Mouse (Mus musculus) forebrain, embryonic 10.5 days (tissue): ENCODE results near the gene Gnb1l. TPM values are rescaled to one million over a fixed set of nuclear protein-coding genes. Genes with fewer than 3 reads are reported as not detected.

Experiments used
- DNase-seq: peaks from one replicate; pipeline ENCODE4 v3.0.0-alpha.2; 2017; ENCODE audit warnings: low spot score; ENCODE audit errors: extremely low spot score
- H3K27ac ChIP-seq: fragments of 300-500 bp; sonication (generic); 2 replicates; pipeline ENCODE4 v1.5.1; 2016; ENCODE audit warnings: mild to moderate bottlenecking
- H3K27me3 ChIP-seq: fragments of 300-500 bp; sonication (generic); 2 replicates; pipeline ENCODE4 v1.6.1; 2016; ENCODE audit warnings: mild to moderate bottlenecking; ENCODE audit not compliant: poor library complexity, severe bottlenecking
- H3K36me3 ChIP-seq: fragments of 300-500 bp; sonication (generic); replicated peaks from 2 replicates; pipeline ENCODE4 v1.6.1; 2016; ENCODE audit warnings: mild to moderate bottlenecking, moderate library complexity
- H3K4me1 ChIP-seq: fragments of 300-500 bp; sonication (generic); 2 replicates; pipeline ENCODE4 v1.6.1; 2016
- H3K4me3 ChIP-seq: fragments of 300-500 bp; sonication (generic); 2 replicates; pipeline ENCODE4 v1.5.1; 2016; ENCODE audit warnings: mild to moderate bottlenecking, moderate library complexity
- H3K9me3 ChIP-seq: fragments of 300-500 bp; sonication (generic); 2 replicates; pipeline ENCODE4 v1.6.1; 2016; ENCODE audit warnings: mild to moderate bottlenecking, moderate library complexity
- WGBS: fragments of 180-500 bp; shearing (Covaris S2); methylation state at CpG from one replicate; pipeline ENCODE4 v1.1.7; 2016; 5-methylcytosine and 5-hydroxymethylcytosine counted together
- polyA plus RNA-seq: library from polyadenylated mRNA; unstranded; fragments of >200 nt; fragmentation: Nextera tagmentation; extraction: Ambion mirVana; gene quantifications from 2 replicates; pipeline ENCODE4 v1.2.1, GENCODE M21; 2016

Gnb1l gene
- polyA plus RNA-seq, 1 experiment from 2014 or later = 17.2 TPM

DNA sequence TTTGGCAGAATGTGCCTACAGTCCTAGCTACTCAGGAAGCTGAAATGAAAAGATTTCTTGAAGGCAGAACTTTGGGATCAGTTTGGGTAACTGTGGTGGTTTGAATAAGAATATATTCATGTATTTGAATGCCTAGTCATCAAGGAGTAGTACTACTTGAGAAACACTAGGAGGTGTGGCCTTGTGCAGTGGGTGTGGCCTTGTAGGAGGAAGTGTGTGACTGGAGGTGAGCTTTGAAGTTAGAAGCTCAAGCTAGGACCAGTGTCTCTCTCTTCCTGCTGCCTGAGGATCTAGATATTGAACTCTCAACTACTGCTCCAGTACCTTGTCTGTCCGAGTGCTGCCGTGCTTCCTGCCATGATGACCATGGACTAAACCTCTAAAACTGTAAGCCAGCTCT, 12.4 kb upstream of the Gnb1l start:
- Histone ChIP-seq H3K9me3 (no peaks in the 10 kb centered on the region), H3K27me3 (peaks cover 15% of the 10 kb centered on the region; the same call in 1 of the 2 replicates), H3K27ac (no peak overlapping the region), H3K4me1 (peaks cover 21% of the 10 kb centered on the region), H3K36me3 (no peaks in the 10 kb centered on the region), H3K4me3 (no peak overlapping the region)
- WGBS = 90% methylated on average over 2 of the region's 2 CpGs
- no peak for DNase-seq

DNA sequence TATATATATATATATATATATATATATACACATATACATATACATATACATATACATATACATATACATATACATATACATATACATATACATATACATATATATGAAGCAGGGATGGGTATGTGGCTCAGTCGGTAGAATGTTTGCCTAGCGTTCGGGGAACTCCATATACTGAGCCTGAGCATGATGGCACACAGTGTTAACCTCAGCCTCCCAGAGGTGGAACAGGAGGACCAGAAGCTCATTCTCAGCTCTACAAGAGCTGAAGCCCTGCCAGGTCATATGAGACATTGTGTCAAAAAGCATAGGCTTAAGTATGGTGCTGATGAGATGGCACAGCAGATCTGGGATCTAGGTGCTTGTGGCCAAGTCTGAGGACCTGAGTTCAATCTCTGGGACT, 8.2 kb upstream of the Gnb1l start:
- H3K9me3 ChIP-seq = no peaks in the 10 kb centered on the region
- no peak overlapping the region for H3K4me3 ChIP-seq
- DNase-seq = no peak
- H3K27me3 ChIP-seq = no peaks in the 10 kb centered on the region
- H3K27ac ChIP-seq = no peak overlapping the region
- WGBS = 95% methylated on average over 3 of the region's 3 CpGs
- no peaks in the 10 kb centered on the region; the same call in 1 of the 2 replicates for H3K4me1 ChIP-seq
- no peaks in the 10 kb centered on the region for H3K36me3 ChIP-seq

DNA sequence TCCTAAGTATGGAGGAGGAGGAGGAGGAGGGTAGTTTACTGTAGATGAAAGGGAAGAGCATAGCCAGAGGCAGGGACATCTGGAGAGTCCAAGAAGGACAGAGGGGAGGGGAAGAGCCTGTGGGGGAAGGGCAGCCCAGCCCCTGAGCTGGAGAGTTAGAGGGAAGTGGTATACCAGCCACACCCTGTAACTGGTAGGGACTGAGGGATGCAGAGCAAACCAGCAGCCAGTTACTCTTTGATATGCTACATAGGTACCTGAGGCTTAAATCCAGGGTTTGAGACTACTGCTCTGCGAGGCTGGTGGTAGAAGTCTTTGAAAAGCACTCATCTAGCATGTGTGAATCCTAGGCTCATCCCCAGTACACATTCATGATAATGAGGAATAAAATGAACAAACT, 7.6 kb upstream of the Gnb1l start:
- Histone ChIP-seq H3K9me3 (no peaks in the 10 kb centered on the region), H3K27ac (no peak overlapping the region), H3K27me3 (no peaks in the 10 kb centered on the region), H3K4me1 (no peaks in the 10 kb centered on the region), H3K36me3 (no peaks in the 10 kb centered on the region), H3K4me3 (no peak overlapping the region)
- WGBS = 79% methylated on average over 1 of the region's 1 CpGs
- no peak for DNase-seq

DNA sequence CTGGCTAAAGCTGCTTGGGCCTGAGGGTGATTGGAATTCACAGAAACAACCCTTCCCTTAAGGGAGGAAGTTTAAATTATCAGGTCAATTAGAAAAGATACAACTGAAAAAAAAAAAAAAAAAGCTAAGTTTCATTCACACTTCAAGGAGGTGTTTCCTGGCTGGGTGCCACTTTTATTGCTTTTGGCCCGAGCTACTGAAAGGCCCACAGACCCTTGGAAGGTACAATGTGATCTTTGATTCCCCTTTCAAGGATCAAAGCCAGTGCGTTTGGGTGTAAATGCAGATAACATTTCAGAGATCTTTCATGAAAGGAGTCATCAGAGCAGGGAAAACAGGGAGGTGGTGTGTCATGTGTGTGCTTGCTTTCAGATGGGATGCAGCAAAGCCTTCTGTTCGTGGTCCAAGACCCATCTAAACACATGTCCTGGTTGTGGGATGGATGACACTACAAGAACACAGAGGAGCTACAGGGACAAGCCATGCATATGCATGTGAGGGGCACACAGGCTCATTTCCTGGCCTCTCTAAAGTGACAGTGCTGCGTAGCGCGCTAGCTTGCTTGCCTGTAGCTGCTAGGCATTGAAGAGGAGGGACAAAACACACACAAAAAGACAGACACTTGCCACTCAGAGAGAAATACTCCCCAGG, 523 bp upstream of the Gnb1l start:
- H3K36me3 ChIP-seq = peaks cover 27% of the 10 kb centered on the region
- WGBS = 8% methylated on average over 6 of the region's 6 CpGs

DNA sequence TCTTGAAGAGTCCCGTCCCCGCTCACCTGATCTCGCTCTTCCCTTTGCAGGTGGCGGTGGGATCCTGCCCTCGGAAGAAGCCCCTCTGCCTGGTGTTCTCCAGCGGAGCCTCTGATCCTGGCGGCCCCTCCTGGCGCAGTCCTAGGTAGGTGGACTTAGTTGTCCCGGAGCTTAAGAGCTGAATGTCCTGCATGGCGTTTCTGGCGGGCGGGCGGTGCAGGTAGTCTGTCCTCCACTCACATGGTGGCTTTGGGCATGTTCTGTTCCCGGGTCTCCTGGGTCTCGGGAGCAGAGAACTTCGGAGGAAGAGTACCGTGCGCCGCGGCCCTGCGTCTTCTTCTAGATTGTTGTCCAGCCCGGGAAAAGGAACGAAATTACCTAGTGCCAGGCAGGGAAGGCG, 483 bp downstream of the Gnb1l start:
- Histone ChIP-seq H3K4me3 (peak overlapping the region; percentile 83), H3K27ac (peak overlapping the region; percentile 93), H3K27me3 (no peaks in the 10 kb centered on the region), H3K36me3 (peaks cover 35% of the 10 kb centered on the region), H3K9me3 (no peaks in the 10 kb centered on the region), H3K4me1 (peaks cover 23% of the 10 kb centered on the region)
- under 1% methylated on average over 24 of the region's 24 CpGs for WGBS
- DNase-seq = no peak

More for the DNA sequence above, 523 bp upstream of the Gnb1l start:
- Histone ChIP-seq H3K27me3 (no peaks in the 10 kb centered on the region), H3K4me1 (peaks cover 23% of the 10 kb centered on the region), H3K27ac (peak overlapping the region; percentile 93), H3K9me3 (no peaks in the 10 kb centered on the region), H3K4me3 (peak overlapping the region; percentile 83)
- no peak for DNase-seq

DNA sequence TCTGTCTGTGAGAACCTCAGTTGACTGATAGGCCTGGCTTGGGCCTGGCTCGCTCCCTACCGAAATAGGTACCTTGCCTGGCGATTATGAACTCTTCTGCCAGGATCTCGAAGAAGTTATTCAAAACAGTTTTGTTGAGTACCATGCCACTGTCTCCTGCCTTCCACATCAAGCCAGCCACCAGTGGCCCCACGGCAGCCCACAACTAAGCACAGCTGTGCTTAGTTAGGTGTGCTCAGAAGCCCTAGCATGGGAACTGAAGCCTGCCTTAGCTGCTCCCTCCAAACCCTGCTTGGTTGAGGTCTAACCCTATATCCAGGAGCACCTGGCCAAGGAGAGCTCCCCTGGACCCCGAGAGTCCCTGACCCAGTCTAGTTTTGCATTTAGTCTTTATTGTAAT, 3.0 kb downstream of the Gnb1l start:
- H3K36me3 ChIP-seq = peaks cover 39% of the 10 kb centered on the region
- H3K4me3 ChIP-seq = no peak overlapping the region
- no peak for DNase-seq
- H3K9me3 ChIP-seq = no peaks in the 10 kb centered on the region
- WGBS = 91% methylated on average over 6 of the region's 6 CpGs
- H3K27me3 ChIP-seq = no peaks in the 10 kb centered on the region
- H3K4me1 ChIP-seq = peaks cover 23% of the 10 kb centered on the region
- no peak overlapping the region for H3K27ac ChIP-seq

DNA sequence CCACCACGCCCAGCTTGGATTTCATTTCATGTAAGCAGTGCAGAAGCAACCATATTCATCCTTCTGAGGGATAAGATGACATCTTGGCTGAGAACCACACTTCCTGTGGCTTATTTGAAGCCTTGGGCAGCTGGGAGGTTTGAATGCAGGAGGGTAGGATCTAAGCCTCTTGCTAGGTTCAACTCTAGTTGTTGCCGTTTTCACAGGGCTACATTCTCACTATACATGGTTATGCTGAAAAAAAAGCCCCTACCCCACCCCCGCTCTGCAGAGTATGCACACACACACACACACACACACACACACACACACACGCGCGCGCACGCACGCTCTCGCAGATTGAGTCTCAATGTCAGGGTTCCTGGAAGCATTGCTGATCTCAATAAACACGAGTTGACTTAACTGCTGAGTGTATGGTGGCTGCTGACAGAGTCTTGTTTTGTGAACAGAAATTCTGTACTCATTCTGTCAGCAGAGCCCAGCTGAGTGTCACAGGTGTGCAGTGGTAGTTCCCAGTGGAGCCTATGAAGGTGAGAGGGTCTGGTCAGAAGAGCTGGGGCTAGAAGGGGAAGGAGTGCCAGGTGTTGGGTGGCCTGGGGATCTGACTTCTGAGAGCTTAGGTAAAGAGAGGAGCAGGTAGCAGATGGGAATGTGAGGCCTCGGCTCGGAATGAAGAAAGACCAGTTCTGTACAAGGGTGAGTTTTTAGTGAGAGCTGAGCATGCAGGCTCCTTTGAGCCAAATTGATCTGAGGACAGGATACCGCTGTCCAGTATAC, 5.2 kb downstream of the Gnb1l start:
- WGBS = 93% methylated on average over 14 of the region's 14 CpGs
- no peak for DNase-seq
- Histone ChIP-seq H3K27me3 (no peaks in the 10 kb centered on the region), H3K27ac (no peak overlapping the region), H3K4me3 (no peak overlapping the region), H3K4me1 (peaks cover 15% of the 10 kb centered on the region), H3K9me3 (no peaks in the 10 kb centered on the region), H3K36me3 (peaks cover 39% of the 10 kb centered on the region)

DNA sequence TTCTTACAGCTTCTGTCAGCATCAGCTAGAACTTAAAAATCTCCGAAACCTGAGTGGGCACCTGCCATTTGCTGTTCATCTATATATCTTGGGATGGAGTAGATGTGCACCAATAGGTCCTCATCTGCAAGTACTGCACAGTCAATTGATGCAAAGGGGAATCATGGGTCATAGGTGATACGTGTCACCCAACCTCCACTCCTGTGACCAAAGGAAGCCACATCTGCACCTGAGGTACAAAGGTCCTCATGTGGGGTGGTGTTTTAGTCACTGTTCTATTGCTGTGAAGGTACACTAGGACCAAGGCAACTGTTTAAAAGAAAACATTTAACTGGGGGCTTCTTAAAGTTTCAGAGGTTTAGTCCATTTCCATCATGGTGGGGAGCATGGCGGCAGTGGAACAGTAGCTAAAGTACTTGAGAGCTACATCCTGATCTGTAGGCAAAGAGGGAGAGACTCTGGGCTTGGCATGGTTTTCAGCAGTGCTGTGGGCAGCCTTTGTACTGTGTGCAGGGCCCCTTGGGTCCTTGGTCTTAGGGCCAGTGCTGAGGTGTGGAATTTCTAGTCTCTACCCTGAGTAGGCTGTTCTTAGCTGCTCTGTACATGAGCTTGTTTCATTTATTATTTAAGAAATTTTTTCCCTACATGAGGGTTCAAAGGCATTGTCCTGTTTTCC, 8.1 kb downstream of the Gnb1l start:
- Histone ChIP-seq H3K9me3 (no peaks in the 10 kb centered on the region), H3K27me3 (no peaks in the 10 kb centered on the region), H3K4me1 (peaks cover 12% of the 10 kb centered on the region), H3K36me3 (peaks cover 24% of the 10 kb centered on the region), H3K27ac (no peak overlapping the region), H3K4me3 (no peak overlapping the region)
- DNase-seq = no peak
- WGBS = 92% methylated on average over 3 of the region's 3 CpGs

DNA sequence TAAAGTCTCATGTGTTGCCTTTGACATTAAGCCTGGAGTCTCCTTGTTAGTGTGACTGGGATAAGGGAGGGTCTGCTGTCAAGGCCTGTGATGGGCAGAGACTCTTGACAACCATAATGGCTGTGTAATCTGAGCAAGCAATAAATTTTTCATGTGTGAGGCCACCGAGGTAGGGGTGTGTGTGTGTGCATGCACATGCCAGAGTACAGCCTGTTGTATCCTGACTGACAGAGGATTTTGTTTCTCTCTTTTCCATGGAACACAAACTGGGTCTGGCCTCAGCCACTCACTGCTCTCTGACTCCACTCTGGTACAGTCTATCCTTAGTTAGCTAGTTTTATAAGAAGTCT, 8.7 kb downstream of the Gnb1l start:
- Histone ChIP-seq H3K36me3 (peaks cover 19% of the 10 kb centered on the region), H3K27ac (no peak overlapping the region), H3K27me3 (no peaks in the 10 kb centered on the region), H3K4me3 (no peak overlapping the region), H3K9me3 (no peaks in the 10 kb centered on the region), H3K4me1 (peaks cover 12% of the 10 kb centered on the region)
- no peak for DNase-seq
- 86% methylated on average over 1 of the region's 1 CpGs for WGBS

DNA sequence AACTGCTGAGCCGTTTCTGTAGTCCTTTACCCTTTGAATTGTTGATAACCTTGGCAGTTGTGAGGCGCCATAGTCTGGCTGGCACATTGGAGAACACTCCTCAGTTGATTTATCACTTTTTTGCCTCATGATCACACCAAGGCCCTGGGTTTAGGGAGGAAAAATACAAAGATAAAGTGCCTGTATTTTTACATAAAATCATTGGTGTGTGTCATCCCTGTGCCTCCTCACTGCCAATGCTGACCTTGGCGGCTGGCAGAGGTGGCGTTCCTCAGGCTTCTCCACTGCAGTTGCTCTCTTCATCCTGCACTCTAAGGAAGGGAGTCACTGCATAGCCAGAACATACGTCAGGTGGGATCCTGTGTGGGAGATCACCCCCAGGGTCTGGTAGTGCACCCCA, 13.2 kb downstream of the Gnb1l start:
- no peak for DNase-seq
- Histone ChIP-seq H3K4me3 (no peak overlapping the region), H3K4me1 (peaks cover 16% of the 10 kb centered on the region), H3K27ac (no peak overlapping the region), H3K27me3 (no peaks in the 10 kb centered on the region), H3K9me3 (no peaks in the 10 kb centered on the region), H3K36me3 (no peaks in the 10 kb centered on the region; the same call in 1 of the 2 replicates)
- 90% methylated on average over 5 of the region's 5 CpGs for WGBS

DNA sequence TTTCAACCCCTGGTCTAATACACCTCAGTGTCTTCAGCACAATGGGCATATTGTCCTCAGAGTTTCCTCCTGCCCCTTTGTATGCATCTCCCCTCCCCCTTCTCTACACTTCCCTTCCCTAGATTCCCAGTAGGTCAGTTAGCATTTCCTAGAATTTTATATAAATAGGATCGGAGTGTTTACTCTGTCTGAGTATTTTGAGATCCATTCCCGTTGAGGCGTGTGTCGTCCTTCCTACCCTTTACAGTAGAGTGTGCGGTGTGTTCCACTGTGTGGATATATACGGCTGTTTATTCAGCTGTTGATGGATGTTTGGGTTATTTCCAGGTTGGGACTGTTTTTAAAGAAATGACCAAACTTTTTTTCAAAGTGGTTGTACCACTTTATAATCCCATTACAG, 15.0 kb downstream of the Gnb1l start:
- Histone ChIP-seq H3K36me3 (no peaks in the 10 kb centered on the region), H3K27me3 (no peaks in the 10 kb centered on the region), H3K9me3 (no peaks in the 10 kb centered on the region), H3K4me3 (no peak overlapping the region), H3K4me1 (peaks cover 16% of the 10 kb centered on the region), H3K27ac (no peak overlapping the region)
- DNase-seq = no peak
- WGBS = 85% methylated on average over 6 of the region's 6 CpGs

DNA sequence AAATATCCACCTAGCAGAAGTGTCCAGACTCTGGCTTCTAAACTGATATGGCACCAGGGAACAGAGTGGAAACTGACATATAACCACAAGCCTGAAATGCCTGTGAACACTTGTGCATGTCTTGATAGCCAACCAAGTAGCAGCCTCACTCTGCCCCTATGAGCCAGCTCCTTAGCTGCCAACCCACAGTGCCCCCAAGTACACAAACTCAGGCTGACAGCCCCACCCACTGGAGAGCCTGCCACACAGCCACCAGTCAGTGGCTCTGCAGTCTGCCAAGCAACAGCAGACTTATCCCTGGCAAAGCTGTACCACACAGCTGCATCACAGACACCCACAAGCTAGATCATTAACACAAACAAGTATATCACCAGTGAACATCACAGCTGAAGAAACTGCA, 19.6 kb downstream of the Gnb1l start:
- Histone ChIP-seq H3K9me3 (no peaks in the 10 kb centered on the region), H3K4me3 (no peak overlapping the region), H3K27me3 (no peaks in the 10 kb centered on the region), H3K36me3 (no peaks in the 10 kb centered on the region), H3K4me1 (peaks cover 4% of the 10 kb centered on the region; the same call in 1 of the 2 replicates), H3K27ac (no peak overlapping the region)
- DNase-seq = no peak
